Mouse (Mus musculus) liver, postnatal 0 days (tissue): ENCODE data around the gene Crybg2. TPM values are rescaled to one million over a fixed set of nuclear protein-coding genes. Genes with fewer than 3 reads are reported as not detected.

ENCODE experiments used
- ATAC-seq: fragments of 200-750 bp; cut with Nextera tagmentation; 2 replicates; pipeline ENCODE4 v1.8.0; 2017; ENCODE audit warnings: mild to moderate bottlenecking, moderate library complexity
- DNase-seq: peaks from one replicate; pipeline ENCODE4 v3.0.0-alpha.2; 2016
- H3K27ac ChIP-seq: fragments of 300-500 bp; sonication (generic); 2 replicates; pipeline ENCODE4 v1.5.1; 2014; ENCODE audit warnings: antibody characterized with exemption, moderate library complexity, mild to moderate bottlenecking, low read depth
- H3K27me3 ChIP-seq: fragments of 300-500 bp; sonication (generic); 2 replicates; pipeline ENCODE4 v1.6.1; 2014; ENCODE audit warnings: low read length, control low read depth, mixed read lengths; ENCODE audit not compliant: insufficient read depth
- H3K36me3 ChIP-seq: fragments of 300-500 bp; sonication (generic); replicated peaks from 2 replicates; pipeline ENCODE4 v1.6.1; 2014; ENCODE audit warnings: mild to moderate bottlenecking, control low read depth, low read length, moderate library complexity, mixed read lengths; ENCODE audit not compliant: insufficient read depth
- H3K4me1 ChIP-seq: fragments of 300-500 bp; sonication (generic); 2 replicates; pipeline ENCODE4 v1.6.1; 2014; ENCODE audit warnings: antibody characterized with exemption, mild to moderate bottlenecking, control low read depth; ENCODE audit not compliant: insufficient read depth
- H3K4me2 ChIP-seq: fragments of 300-500 bp; sonication (generic); 2 replicates; pipeline ENCODE4 v1.6.1; 2014; ENCODE audit warnings: low read depth, mild to moderate bottlenecking, low read length, moderate library complexity, mixed read lengths
- H3K4me3 ChIP-seq: fragments of 300-500 bp; sonication (generic); 2 replicates; pipeline ENCODE4 v1.5.1; 2014; ENCODE audit warnings: low read depth, low read length
- H3K9ac ChIP-seq: fragments of 300-500 bp; sonication (generic); replicated peaks from 2 replicates; pipeline ENCODE4 v1.6.1; 2014; ENCODE audit warnings: mild to moderate bottlenecking, moderate library complexity
- H3K9me3 ChIP-seq: fragments of 300-500 bp; sonication (generic); 2 replicates; pipeline ENCODE4 v1.6.1; 2016; ENCODE audit warnings: mild to moderate bottlenecking, control low read depth, low read length, mixed read lengths
- CTCF ChIP-seq: sonication (generic); IDR thresholded peaks from 2 replicates; pipeline ENCODE4 v1.5.1; 2016; ENCODE audit warnings: antibody characterized with exemption, low read depth
- EP300 ChIP-seq: IDR thresholded peaks from 2 replicates; pipeline ENCODE4 v1.6.1; 2016; ENCODE audit warnings: antibody characterized with exemption, low read depth, mild to moderate bottlenecking
- WGBS: fragments of 180-500 bp; shearing (Covaris S2); extraction: QIAGEN DNeasy Blood & Tissue Kit; methylation state at CpG from one replicate; pipeline ENCODE4 v1.1.7; 2014; ENCODE audit not compliant: insufficient replicate concordance; 5-methylcytosine and 5-hydroxymethylcytosine counted together
- polyA plus RNA-seq: library from polyadenylated mRNA; unstranded; fragments of >200 nt; fragmentation: Nextera tagmentation; extraction: Ambion mirVana; gene quantifications from 2 replicates; pipeline ENCODE4 v1.2.1, GENCODE M21; 2015

Crybg2 gene
- polyA plus RNA-seq, 1 experiment from 2014 or later = 1.4 TPM

- H3K27me3 ChIP-seq = no peaks in the 10 kb centered on the region
- ATAC-seq = no peak
- no peaks in the 10 kb centered on the region for H3K36me3 ChIP-seq
- no peak overlapping the region for H3K27ac ChIP-seq
- H3K4me2 ChIP-seq = no peak overlapping the region
- no peak overlapping the region for H3K9ac ChIP-seq
- DNase-seq = no peak
- WGBS = 84% methylated on average over 4 of the region's 4 CpGs
- H3K4me1 ChIP-seq = peaks cover 42% of the 10 kb centered on the region
- no peak for TF ChIP-seq CTCF
- no peak for TF ChIP-seq EP300
- H3K9me3 ChIP-seq = no peaks in the 10 kb centered on the region
- H3K4me3 ChIP-seq = no peak overlapping the region
These were observed 53.4 kb downstream of the Crybg2 start for GRCm38 (mm10) chr4:134114038-134114437.

- Histone ChIP-seq H3K27me3 (no peaks in the 10 kb centered on the region), H3K4me3 (no peak overlapping the region), H3K4me2 (no peak overlapping the region), H3K4me1 (peaks cover 49% of the 10 kb centered on the region), H3K27ac (0 out of 2 replicates have a peak overlapping the region, but pooled peaks have one; percentile 77), H3K36me3 (no peaks in the 10 kb centered on the region), H3K9me3 (no peaks in the 10 kb centered on the region), H3K9ac (no peak overlapping the region)
- ATAC-seq = no peak
- no peak for DNase-seq
- WGBS = 79% methylated on average over 16 of the region's 16 CpGs
- TF ChIP-seq EP300 (no peak), CTCF (no peak)
These were observed 54.9 kb downstream of the Crybg2 start for GRCm38 (mm10) chr4:134115215-134116144.

- H3K36me3 ChIP-seq = no peaks in the 10 kb centered on the region
- H3K9me3 ChIP-seq = no peaks in the 10 kb centered on the region
These were observed 55.9 kb downstream of the Crybg2 start for GRCm38 (mm10) chr4:134116501-134116900.

GRCm38 (mm10) chr4:134117012-134117411, 56.4 kb downstream of the Crybg2 start:
- TF ChIP-seq CTCF (peak; percentile 24; the same call in 1 of the 2 replicates), EP300 (0 out of 2 replicates have a peak, but pooled peaks have one; percentile 46)
- no peaks in the 10 kb centered on the region for H3K36me3 ChIP-seq
- no peaks in the 10 kb centered on the region for H3K27me3 ChIP-seq
- H3K27ac ChIP-seq = peak overlapping the region; percentile 77
- ATAC-seq (peak; percentile 59), DNase-seq (peak; percentile 75)
- no peak overlapping the region for H3K4me2 ChIP-seq
- H3K9ac ChIP-seq = no peak overlapping the region
- 30% methylated on average over 8 of the region's 8 CpGs for WGBS
- H3K9me3 ChIP-seq = no peaks in the 10 kb centered on the region
- H3K4me1 ChIP-seq = peaks cover 46% of the 10 kb centered on the region
- H3K4me3 ChIP-seq = no peak overlapping the region

More at GRCm38 (mm10) chr4:134116501-134116900, 55.9 kb downstream of the Crybg2 start:
- Histone ChIP-seq H3K4me1 (peaks cover 46% of the 10 kb centered on the region), H3K4me3 (no peak overlapping the region), H3K9ac (no peak overlapping the region), H3K4me2 (no peak overlapping the region), H3K27ac (peak overlapping the region; percentile 77), H3K27me3 (no peaks in the 10 kb centered on the region)
- no peak for ATAC-seq
- DNase-seq = no peak
- no peak for TF ChIP-seq EP300
- no peak for TF ChIP-seq CTCF
- 44% methylated on average over 2 of the region's 2 CpGs for WGBS

GRCm38 (mm10) chr4:134118126-134118800, 57.6 kb downstream of the Crybg2 start:
- H3K27ac ChIP-seq = peak overlapping the region; percentile 69

GRCm38 (mm10) chr4:134119042-134119441, 58.4 kb downstream of the Crybg2 start:
- Histone ChIP-seq H3K9me3 (no peaks in the 10 kb centered on the region), H3K27ac (peak overlapping the region; percentile 69; the same call in 1 of the 2 replicates), H3K36me3 (no peaks in the 10 kb centered on the region), H3K4me2 (no peak overlapping the region), H3K27me3 (no peaks in the 10 kb centered on the region), H3K9ac (no peak overlapping the region), H3K4me3 (no peak overlapping the region), H3K4me1 (peaks cover 41% of the 10 kb centered on the region)
- no peak for TF ChIP-seq EP300
- TF ChIP-seq CTCF = no peak
- no peak for ATAC-seq
- DNase-seq = no peak
- WGBS = 75% methylated on average over 5 of the region's 5 CpGs

More at GRCm38 (mm10) chr4:134118126-134118800, 57.6 kb downstream of the Crybg2 start:
- WGBS = 34% methylated on average over 14 of the region's 14 CpGs
- DNase-seq = no peak
- TF ChIP-seq CTCF = no peak
- TF ChIP-seq EP300 = no peak
- no peaks in the 10 kb centered on the region for H3K27me3 ChIP-seq
- H3K9me3 ChIP-seq = no peaks in the 10 kb centered on the region
- no peaks in the 10 kb centered on the region for H3K36me3 ChIP-seq
- H3K4me2 ChIP-seq = no peak overlapping the region
- H3K9ac ChIP-seq = no peak overlapping the region
- H3K4me3 ChIP-seq = no peak overlapping the region
- peaks cover 42% of the 10 kb centered on the region for H3K4me1 ChIP-seq
- peak; percentile 12; the same call in 1 of the 2 replicates for ATAC-seq
